Mouse (Mus musculus) myocyte (in vitro differentiated cells): ENCODE results near the gene Acadvl.

Source experiments
- E2F4 ChIP-seq: IDR thresholded peaks from one replicate; pipeline ENCODE4 v1.6.1; 2011; ENCODE audit warnings: mild to moderate bottlenecking, control low read depth, moderate library complexity; ENCODE audit not compliant: insufficient read depth
- MAX ChIP-seq: IDR thresholded peaks from one replicate; pipeline ENCODE4 v1.6.1; 2011; ENCODE audit warnings: low read depth, mild to moderate bottlenecking, control low read depth
- MYOD1 ChIP-seq, 3 experiments: IDR thresholded peaks; one replicate each; pipeline ENCODE4 v1.6.1; 2011; ENCODE audit warnings: control low read depth in 2 of 3, low read depth in 2 of 3, mild to moderate bottlenecking in 2 of 3, moderate library complexity in 1 of 3; ENCODE audit not compliant: insufficient read length in 2 of 3, control insufficient read depth in 1 of 3
- POLR2A ChIP-seq: IDR thresholded peaks from one replicate; pipeline ENCODE4 v1.6.1; 2011; ENCODE audit warnings: low read depth, mild to moderate bottlenecking, control low read depth, moderate library complexity; ENCODE audit not compliant: insufficient read length
- POLR2AphosphoS2 ChIP-seq: IDR thresholded peaks from one replicate; pipeline ENCODE4 v1.6.1; 2011; ENCODE audit warnings: low read depth, control low read depth; ENCODE audit not compliant: insufficient read length
- TCF12 ChIP-seq: IDR thresholded peaks from one replicate; pipeline ENCODE4 v1.6.1; 2011; ENCODE audit warnings: mild to moderate bottlenecking, control low read depth; ENCODE audit not compliant: poor library complexity, insufficient read depth, severe bottlenecking
- USF1 ChIP-seq: IDR thresholded peaks from one replicate; pipeline ENCODE4 v1.6.1; 2011; ENCODE audit warnings: low read depth, mild to moderate bottlenecking, control low read depth, moderate library complexity

GRCm38 (mm10) chr11:69961841-69962240, 53.4 kb downstream of the Acadvl start:
- TF ChIP-seq POLR2A: no peak
- no peak for TF ChIP-seq E2F4
- TF ChIP-seq POLR2AphosphoS2: no peak
- no peak for TF ChIP-seq TCF12
- no peak for TF ChIP-seq MYOD1 (IDR thresholded peaks at IDR 0.05; ENCODE audit: control insufficient read depth in 1 of 3, insufficient read length in 2 of 3, low read depth in 2 of 3)
- no peak for TF ChIP-seq USF1
- TF ChIP-seq MAX: no peak
